Mouse (Mus musculus): ENCODE data around the gene Prkce. TPM values are rescaled to one million over a fixed set of nuclear protein-coding genes. Genes with fewer than 3 reads are reported as not detected.

The Prkce gene
- polyA plus RNA-seq, 1 experiment, result 3.3 TPM

DNA sequence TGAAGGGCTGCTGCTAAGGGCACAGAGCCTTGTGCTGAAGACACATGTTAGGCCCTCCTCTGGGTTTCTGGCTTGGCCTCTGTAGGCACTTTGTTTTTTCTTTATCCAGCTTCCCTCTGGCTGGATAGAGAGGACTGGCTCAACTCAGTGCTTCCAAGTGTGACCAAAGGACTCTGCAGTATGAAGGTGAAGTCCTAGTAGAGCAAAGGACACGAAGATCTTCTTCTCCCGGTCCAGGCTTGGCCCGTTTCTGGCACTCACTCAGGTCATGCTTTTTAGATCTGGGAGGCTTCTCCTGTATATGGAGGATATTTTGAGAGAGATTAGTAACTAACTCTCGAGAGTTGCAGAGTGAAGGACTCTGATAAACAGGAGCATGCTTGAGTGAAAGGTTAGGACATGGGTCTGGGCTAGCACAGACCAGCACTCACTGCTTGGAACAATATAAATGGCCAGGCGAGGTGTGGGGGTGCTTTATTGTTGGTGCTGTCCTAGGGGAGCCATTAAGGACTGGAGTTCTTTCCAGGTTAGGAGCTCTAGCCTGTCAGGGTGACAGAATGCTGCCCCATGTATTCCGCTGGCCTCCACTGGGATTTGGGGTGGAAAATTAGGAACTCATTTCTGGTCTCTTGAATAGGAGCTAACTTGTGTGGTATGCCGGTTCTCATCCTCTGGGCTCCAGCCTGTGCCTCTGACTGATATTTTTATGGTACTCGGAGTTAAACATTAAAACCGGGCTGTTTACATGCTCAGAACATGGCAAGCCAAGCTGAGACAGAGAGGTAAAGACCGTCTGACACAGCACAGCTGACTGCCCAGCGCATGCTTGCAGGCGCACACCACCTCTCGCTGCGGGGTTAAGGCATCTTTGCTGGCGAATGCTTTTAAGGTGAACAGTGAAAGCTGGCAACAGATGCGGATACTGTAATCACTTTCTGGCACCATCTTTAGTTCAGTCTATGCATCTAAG is 31.2 kb downstream of the Prkce start:
- H3K4me1 ChIP-seq (ENCODE audit: control insufficient read depth, insufficient read depth, insufficient read length, low read length), result peaks cover 23% of the 10 kb centered on the region
- TF ChIP-seq CTCF (IDR thresholded peaks at IDR 0.05; ENCODE audit: extremely low read depth, insufficient read length, insufficient replicate concordance, low read depth, low read length) (no peak), POLR2A (IDR thresholded peaks at IDR 0.05; ENCODE audit: low read depth, low read length) (no peak)
- no peaks in the 10 kb centered on the region for H3K27me3 ChIP-seq (ENCODE audit: control insufficient read depth, insufficient read depth, low read length)
- no peaks in the 10 kb centered on the region for H3K36me3 ChIP-seq (ENCODE audit: control insufficient read depth, insufficient read depth, low read length)
- H3K27ac ChIP-seq (ENCODE audit: insufficient read depth, low read depth, low read length), result no peak overlapping the region
- H3K4me3 ChIP-seq (ENCODE audit: low read depth, low read length), result no peak overlapping the region
- 42% methylated on average over 16 of the region's 16 CpGs for WGBS

GRCm38 (mm10) chr17:86201981-86202380 is 34.4 kb downstream of the Prkce start:
- Histone ChIP-seq H3K36me3 (ENCODE audit: control insufficient read depth, insufficient read depth, low read length) (no peaks in the 10 kb centered on the region), H3K27ac (ENCODE audit: insufficient read depth, low read depth, low read length) (no peak overlapping the region)
- TF ChIP-seq POLR2A (IDR thresholded peaks at IDR 0.05; ENCODE audit: low read depth, low read length), result no peak
- no peak for TF ChIP-seq CTCF (IDR thresholded peaks at IDR 0.05; ENCODE audit: extremely low read depth, insufficient read length, insufficient replicate concordance, low read depth, low read length)

DNA sequence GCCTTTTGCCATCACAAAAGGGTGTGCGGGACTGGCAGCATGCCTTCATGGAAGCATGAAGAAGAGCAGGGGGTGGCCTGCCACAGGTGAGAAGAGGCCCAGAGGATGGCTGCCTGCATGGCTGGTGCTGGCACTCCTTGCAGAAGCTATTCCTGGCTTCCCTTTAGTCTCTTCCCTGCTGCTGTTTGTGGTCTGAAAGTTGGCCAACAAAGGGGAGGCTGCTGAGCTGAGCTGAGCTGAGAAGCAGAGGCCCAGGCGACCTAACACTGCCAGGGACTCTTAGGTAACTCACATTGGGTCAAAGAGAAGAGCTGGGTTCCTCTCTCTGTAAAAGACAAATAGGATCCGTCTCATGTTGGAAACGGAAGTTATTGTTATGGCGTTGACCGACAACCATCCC is 35.4 kb downstream of the Prkce start:
- 81% methylated on average over 6 of the region's 6 CpGs for WGBS
- Histone ChIP-seq H3K4me3 (ENCODE audit: low read depth, low read length) (no peak overlapping the region), H3K4me1 (ENCODE audit: control insufficient read depth, insufficient read depth, insufficient read length, low read length) (peaks cover 15% of the 10 kb centered on the region; the same call in 1 of the 2 replicates), H3K36me3 (ENCODE audit: control insufficient read depth, insufficient read depth, low read length) (no peaks in the 10 kb centered on the region), H3K27me3 (ENCODE audit: control insufficient read depth, insufficient read depth, low read length) (no peaks in the 10 kb centered on the region), H3K27ac (ENCODE audit: insufficient read depth, low read depth, low read length) (no peak overlapping the region)
- TF ChIP-seq CTCF (IDR thresholded peaks at IDR 0.05; ENCODE audit: extremely low read depth, insufficient read length, insufficient replicate concordance, low read depth, low read length) (no peak), POLR2A (IDR thresholded peaks at IDR 0.05; ENCODE audit: low read depth, low read length) (no peak)

More at GRCm38 (mm10) chr17:86201981-86202380, 34.4 kb downstream of the Prkce start:
- H3K4me1 ChIP-seq (ENCODE audit: control insufficient read depth, insufficient read depth, insufficient read length, low read length), result peaks cover 15% of the 10 kb centered on the region; the same call in 1 of the 2 replicates
- H3K4me3 ChIP-seq (ENCODE audit: low read depth, low read length), result no peak overlapping the region
- H3K27me3 ChIP-seq (ENCODE audit: control insufficient read depth, insufficient read depth, low read length), result no peaks in the 10 kb centered on the region
- WGBS, result 90% methylated on average over 7 of the region's 7 CpGs

DNA sequence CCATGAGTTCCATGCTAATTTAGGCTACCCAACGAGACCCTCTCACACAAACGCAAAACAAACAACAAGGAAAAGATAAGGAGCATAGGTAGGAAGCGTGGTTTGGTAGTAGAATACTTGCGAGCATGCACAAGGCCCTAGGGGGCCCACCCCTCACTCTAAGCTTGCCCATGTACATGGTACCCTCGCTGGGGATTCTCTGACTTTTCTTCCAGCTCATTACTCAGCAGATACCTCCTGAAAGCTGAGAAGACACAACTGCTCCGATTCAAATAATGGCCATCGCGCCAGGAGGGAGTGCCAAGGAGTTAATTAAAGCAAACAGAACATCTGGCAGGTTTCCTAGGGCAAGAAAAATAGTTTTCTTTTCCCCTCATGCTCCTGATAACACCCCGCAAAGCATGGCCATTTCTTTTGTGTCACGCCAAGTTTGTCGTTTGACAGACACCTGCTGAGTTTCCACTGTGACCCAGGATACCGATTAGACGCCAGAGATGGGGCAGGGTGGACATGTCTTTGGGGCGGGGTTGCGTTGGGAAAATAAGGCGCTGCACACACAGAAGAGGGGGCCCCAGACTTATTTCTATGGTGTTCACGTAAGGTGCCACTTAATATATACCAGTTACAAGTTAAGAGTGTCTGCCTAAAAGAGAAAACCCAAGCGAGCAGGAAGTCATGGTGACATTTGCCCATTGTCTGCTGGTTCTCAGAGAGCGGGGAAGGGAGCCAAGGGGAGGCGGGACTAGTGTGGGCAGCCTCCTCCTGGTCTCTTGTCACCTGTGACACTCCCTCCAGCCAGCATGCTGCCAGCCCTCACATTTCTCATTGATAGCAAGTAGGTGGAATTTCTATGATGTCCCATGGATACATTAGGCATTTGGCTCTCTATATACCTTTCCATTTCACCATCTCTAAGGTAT is 36.2 kb downstream of the Prkce start:
- Histone ChIP-seq H3K27ac (ENCODE audit: insufficient read depth, low read depth, low read length) (no peak overlapping the region; the same call in 1 of the 2 replicates), H3K36me3 (ENCODE audit: control insufficient read depth, insufficient read depth, low read length) (no peaks in the 10 kb centered on the region), H3K4me3 (ENCODE audit: low read depth, low read length) (peak overlapping the region; percentile 14; the same call in 1 of the 2 replicates), H3K27me3 (ENCODE audit: control insufficient read depth, insufficient read depth, low read length) (no peaks in the 10 kb centered on the region), H3K4me1 (ENCODE audit: control insufficient read depth, insufficient read depth, insufficient read length, low read length) (peaks cover 15% of the 10 kb centered on the region; the same call in 1 of the 2 replicates)
- TF ChIP-seq CTCF (IDR thresholded peaks at IDR 0.05; ENCODE audit: extremely low read depth, insufficient read length, insufficient replicate concordance, low read depth, low read length) (no peak), POLR2A (IDR thresholded peaks at IDR 0.05; ENCODE audit: low read depth, low read length) (no peak)
- 26% methylated on average over 20 of the region's 20 CpGs for WGBS

DNA sequence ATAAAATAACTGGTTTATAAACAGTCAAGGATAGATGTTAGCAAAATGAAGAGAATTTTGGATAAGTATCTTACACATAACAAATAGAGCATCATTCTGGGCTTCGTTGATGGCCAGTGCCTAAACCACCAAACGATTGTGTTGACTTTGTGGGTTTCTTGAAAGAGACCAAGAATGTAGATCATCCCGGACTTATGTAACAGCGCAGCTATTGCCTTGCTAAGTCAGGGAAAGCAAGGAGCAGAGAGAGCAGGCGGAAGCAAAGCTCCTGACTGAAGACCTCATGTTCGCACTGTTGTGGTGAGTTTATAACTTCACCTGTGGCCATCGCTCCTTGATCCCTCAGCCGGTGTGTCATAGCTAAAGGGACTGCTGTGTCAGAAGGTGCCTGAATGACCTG is 38.7 kb downstream of the Prkce start:
- Histone ChIP-seq H3K27ac (ENCODE audit: insufficient read depth, low read depth, low read length) (no peak overlapping the region), H3K4me1 (ENCODE audit: control insufficient read depth, insufficient read depth, insufficient read length, low read length) (peaks cover 8% of the 10 kb centered on the region; the same call in 1 of the 2 replicates), H3K36me3 (ENCODE audit: control insufficient read depth, insufficient read depth, low read length) (no peaks in the 10 kb centered on the region), H3K4me3 (ENCODE audit: low read depth, low read length) (no peak overlapping the region), H3K27me3 (ENCODE audit: control insufficient read depth, insufficient read depth, low read length) (no peaks in the 10 kb centered on the region)
- TF ChIP-seq POLR2A (IDR thresholded peaks at IDR 0.05; ENCODE audit: low read depth, low read length), result no peak
- TF ChIP-seq CTCF (IDR thresholded peaks at IDR 0.05; ENCODE audit: extremely low read depth, insufficient read length, insufficient replicate concordance, low read depth, low read length), result no peak
- WGBS, result 76% methylated on average over 8 of the region's 8 CpGs

GRCm38 (mm10) chr17:86208057-86208820 is 40.7 kb downstream of the Prkce start:
- no peak overlapping the region for H3K27ac ChIP-seq (ENCODE audit: insufficient read depth, low read depth, low read length)

More at GRCm38 (mm10) chr17:86208057-86208820, 40.7 kb downstream of the Prkce start:
- Histone ChIP-seq H3K4me3 (ENCODE audit: low read depth, low read length) (no peak overlapping the region), H3K36me3 (ENCODE audit: control insufficient read depth, insufficient read depth, low read length) (no peaks in the 10 kb centered on the region), H3K4me1 (ENCODE audit: control insufficient read depth, insufficient read depth, insufficient read length, low read length) (peaks cover 8% of the 10 kb centered on the region; the same call in 1 of the 2 replicates), H3K27me3 (ENCODE audit: control insufficient read depth, insufficient read depth, low read length) (no peaks in the 10 kb centered on the region)
- TF ChIP-seq POLR2A (IDR thresholded peaks at IDR 0.05; ENCODE audit: low read depth, low read length) (no peak), CTCF (IDR thresholded peaks at IDR 0.05; ENCODE audit: extremely low read depth, insufficient read length, insufficient replicate concordance, low read depth, low read length) (no peak)
- WGBS, result 53% methylated on average over 17 of the region's 17 CpGs

All from small intestine, adult 2 months (tissue).